Mouse (Mus musculus): Measurements from ENCODE around the gene Sept10.

Sept10 gene

DNA sequence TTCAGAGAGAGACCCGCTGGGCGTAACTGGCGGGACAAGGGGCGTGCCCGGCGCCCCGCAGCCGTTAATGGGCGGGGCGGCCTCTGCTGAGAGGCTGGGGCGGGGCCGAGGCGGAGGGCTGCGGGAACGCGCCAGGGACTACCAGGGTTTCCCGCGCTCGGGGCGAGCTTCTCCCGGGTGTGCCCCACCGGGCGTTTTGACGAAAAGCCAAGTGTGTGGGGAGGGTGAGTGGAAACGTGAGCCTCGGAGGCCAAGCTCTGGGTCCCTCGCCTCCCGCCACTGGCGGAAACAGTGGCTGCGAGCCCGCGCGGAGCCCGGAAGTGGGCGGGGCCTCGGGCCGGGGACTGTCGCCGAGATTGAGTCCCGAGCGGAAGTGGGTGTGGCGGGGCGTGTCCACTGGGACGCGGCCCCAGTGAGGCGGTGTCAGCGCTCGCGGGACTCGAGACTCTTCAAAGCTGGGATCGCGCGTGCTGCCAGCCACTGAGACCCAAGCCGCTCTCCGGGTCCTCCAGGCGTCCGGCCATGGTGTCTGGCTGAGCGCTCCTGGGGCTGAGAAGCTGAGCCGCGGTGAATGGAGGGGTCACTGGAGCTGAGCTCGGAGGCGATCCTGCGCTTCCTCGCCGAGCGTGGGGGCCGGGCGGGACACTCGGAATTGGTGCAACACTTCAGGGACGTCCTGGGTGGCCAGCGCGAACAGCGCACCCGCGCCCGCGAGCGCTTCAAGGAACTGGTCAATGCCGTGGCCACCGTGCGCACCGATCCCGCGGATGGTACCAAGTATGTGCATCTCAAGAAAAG lies at the start of gene Sept10, which contains the start of gene Sowahc:
Sept10 (minus strand) TSS at position 375 of the 798 bp plus-strand sequence.
Sowahc (plus strand) TSS at position 481 of the 798 bp plus-strand sequence.
- DNase-seq (ENCODE audit: low spot score): peak; percentile 78

GRCm38 (mm10) chr10:59268754-59269153 lies 47.1 kb upstream of the Sept10 start:
- DNase-seq (ENCODE audit: low spot score): no peak

DNA sequence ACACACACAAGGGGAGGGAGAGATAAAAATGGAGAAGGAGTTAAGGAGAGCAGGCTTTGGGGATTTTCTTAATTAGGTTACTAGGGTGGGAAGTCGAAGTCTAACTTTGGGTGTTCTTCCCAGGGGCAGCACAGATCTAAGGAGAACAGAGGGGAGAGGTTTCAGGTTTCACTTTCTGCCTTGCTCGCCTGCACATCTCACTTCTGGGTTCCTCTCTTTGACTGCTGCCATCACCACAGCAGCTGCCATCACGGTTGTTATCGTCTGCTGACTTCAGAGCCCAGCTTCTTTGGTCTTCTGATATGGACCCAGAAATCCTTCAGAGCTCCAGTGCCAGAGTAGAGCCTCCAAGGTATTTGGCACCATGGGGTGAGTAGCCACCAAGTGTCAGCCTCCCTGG lies 46.5 kb upstream of the Sept10 start:
- DNase-seq (ENCODE audit: low spot score): no peak

DNA sequence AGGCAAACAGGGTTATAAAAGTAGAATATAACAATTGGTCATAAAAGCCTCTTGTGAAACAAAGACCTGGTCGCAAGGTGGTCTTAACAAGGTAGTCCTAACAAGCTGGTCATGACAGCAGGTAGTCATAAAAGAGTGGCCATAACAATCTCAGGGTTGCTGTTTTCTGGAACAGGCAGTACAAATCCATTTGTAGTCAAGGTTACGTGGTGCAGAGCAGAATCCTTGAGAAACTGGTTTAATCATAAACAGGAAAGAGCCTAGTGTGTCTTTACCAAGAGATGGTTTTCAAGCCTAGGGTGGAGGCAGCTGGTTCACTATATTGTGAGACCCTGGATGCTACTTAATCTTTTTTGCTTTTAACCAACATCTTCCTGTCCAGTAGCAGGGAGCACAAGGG lies 45.6 kb upstream of the Sept10 start:
- DNase-seq (ENCODE audit: low spot score): no peak

DNA sequence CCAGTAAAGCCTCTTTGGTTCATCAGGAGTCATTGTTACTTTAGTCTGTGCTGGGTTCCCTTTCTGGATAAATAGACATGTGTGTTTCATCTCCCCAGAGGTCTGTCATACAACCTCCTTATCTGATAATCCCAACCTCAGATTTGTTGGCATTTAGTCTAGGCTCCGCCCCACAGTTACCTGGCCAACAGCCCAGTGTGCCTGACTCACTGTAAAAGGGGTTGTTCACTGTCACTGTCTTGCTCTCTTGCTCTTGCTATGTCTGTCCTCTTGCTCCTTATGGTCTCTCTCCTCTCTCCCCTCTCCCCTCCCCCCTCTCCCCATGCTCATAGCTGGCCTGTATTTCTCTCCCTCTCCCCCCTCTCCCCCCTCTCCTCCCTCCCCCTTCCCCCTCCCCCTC lies 44.5 kb upstream of the Sept10 start:
- no peak for DNase-seq (ENCODE audit: low spot score)

DNA sequence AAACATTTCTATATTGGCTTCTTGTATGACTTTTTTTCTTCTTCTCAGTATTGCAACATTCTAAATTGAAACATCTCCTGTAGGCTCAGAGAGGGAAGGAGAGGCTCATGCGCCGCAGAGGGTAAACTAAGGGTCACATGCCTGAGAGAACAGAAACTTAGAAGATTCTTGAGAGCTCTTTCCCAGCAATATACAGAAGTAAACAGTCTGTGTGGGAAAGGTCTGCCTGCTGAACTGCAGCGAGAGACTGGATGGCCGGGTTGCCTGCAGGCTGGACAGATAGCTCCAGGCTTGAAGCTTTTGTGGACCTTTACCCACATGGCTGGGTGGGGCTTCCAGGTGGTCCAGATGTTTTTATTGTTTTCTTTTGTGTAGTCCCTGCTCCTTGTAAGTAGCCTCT lies 44.0 kb upstream of the Sept10 start:
- DNase-seq (ENCODE audit: low spot score): no peak

DNA sequence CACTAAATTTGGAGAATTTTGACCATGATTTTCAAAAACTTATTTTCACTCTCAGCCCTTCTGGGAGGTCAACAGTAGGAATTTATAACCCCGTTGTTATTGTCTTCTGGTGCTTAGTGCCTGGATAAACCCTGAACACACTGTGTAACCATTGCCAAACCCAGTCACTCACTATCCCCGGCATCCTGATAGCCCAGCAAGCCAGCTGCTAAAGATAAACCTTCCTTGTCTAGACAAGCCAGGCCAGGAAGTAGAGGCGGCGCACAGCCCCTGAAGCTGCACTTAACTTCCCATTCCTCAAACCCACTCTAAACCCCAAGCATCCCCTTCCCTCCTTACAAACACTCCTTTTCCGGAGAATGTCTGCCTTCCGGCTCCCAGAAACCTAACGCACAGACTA lies 43.4 kb upstream of the Sept10 start:
- DNase-seq (ENCODE audit: low spot score): no peak

DNA sequence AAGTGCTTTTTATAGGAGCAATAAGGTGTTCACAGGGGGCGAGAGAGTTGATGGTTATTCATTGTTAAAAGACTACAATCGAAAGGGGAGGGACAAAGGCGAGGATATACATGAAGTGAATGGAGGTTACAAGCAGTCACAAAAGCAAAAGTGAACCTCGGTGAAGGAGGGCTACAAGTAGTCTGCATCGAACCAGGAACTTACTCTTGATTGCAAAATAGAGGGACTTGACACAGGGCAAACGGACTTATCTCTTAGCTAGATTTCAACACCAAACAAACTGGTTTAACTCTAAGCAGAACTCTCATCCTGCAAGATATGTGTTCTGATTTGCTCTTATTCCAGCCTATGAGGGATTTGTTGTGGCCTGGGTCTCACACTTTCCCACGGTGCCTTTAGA lies 41.3 kb upstream of the Sept10 start:
- DNase-seq (ENCODE audit: low spot score): no peak

DNA sequence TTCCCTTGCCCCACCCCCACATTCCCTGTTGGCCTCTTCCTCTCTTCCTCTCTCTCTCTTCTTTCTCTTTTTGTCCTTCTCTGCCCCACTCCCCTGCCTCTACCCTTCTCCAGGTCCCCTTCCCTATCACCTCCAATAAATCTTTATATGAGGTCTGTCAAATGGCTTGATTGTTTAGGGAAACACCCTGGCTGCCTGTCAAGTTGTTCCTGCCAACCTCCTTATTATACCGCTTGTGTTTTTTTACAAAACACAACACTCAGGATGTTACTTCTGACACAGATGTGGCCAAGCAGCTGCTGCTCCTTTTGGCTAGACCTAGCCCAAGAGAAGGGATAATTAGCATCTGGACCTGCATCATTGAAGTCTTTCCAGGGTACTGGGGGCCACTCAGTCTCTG lies 40.4 kb upstream of the Sept10 start:
- DNase-seq (ENCODE audit: low spot score): no peak

DNA sequence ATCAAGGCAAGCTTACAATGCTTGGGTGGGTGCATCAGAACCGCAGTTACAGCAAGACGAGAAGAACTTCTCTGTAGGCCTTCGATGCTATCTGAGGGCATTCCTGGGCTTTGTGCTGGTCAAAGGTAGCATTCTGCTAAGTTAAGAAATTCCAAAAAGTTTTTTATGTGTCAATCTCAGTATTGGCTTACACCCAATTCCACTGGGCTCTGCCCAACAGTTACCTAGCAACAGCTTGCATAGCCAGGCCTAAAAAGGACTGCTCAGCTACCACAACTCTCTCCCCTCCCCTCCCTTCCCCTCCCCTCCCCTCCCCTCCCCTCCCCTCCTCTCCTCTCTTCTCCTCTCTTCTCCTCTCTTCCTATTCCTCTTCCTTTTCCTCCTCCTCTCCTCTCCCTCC lies 40.0 kb upstream of the Sept10 start:
- no peak for DNase-seq (ENCODE audit: low spot score)

GRCm38 (mm10) chr10:59259572-59259971 lies 37.9 kb upstream of the Sept10 start:
- DNase-seq (ENCODE audit: low spot score): no peak

DNA sequence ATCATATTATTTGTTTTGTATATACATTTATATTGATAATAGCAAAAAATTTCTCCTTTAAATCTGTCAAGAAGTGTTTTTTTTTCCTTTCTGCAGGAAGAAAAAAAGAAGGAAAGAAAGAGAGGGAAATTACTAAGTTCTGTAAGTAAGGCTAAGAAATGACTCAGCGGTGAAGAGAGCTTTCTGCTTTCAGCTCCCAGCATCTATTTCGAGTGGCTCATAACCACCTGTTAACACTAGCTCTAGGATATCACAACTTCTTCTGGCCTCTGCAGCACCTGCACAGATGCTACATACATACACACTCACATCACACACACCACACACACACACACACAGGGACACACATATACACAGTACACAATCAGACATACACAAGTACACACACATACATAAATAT lies 34.9 kb upstream of the Sept10 start:
- no peak for DNase-seq (ENCODE audit: low spot score)

- DNase-seq (ENCODE audit: low spot score): no peak
Measured at GRCm38 (mm10) chr10:59253541-59254079, 32.0 kb upstream of the Sept10 start.

- no peak for DNase-seq (ENCODE audit: low spot score)
Measured at GRCm38 (mm10) chr10:59252396-59252795, 30.7 kb upstream of the Sept10 start.

GRCm38 (mm10) chr10:59251980-59252379 lies 30.3 kb upstream of the Sept10 start:
- no peak for DNase-seq (ENCODE audit: low spot score)

DNA sequence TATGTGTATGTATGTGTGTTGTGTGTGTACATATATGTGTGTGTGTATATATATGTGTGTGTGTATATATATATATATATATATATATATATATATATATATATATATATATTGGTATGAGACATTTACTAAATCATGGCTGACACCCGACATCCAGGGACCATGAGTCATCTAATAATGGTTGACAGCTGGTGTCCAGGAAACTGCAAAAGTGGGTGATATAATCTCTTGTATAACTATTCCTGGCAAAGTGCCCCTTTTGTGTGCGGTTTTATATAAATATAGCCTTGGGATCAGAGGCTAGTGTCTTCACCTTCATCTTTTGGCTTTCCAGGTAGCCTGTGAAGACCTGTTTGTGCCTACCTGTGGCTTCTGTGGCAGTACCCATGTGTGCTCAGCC lies 29.0 kb upstream of the Sept10 start:
- DNase-seq (ENCODE audit: low spot score): no peak

DNA sequence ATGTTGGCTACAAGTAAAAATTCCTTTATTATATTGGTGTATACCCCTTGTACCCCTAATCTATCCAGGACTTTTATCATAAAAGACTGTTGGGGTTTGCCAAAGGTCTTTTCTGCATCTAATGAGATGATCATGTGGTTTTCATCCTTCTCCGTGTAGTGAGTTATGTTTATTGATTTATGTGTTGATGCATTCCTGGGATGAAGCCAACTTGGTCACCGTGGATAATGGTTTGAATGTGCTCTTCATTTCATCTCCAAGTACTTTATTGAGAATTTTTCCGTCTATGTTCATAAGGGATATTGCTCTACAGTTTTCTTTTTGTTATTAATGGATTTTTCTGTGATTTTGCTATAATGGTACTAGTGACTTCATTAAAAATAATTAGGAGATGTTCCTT lies 27.9 kb upstream of the Sept10 start:
- DNase-seq (ENCODE audit: low spot score): no peak

GRCm38 (mm10) chr10:59241141-59241541 lies 19.5 kb upstream of the Sept10 start:
- no peak for DNase-seq (ENCODE audit: low spot score)

DNA sequence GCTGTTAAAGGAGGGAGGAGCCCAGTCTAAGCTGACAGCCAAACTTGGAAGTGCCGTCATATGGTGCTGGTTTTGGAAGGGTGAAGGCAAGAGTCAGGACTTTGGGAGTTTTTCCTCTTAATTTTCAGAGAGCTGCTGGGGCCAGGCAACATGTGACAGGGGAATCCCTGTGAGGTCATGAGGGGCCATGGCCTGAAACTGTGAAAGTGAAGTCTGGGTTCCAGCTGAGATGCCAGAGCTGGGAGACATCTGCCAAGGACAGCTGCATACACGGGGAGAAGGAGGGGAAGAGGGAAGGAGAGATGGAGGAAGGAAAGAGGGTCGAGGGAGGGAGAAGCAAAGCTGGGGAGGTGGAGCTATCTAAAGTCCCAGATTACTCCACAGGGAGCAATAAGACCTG lies 16.1 kb upstream of the Sept10 start:
- no peak for DNase-seq (ENCODE audit: low spot score)

- no peak for DNase-seq (ENCODE audit: low spot score)
Measured at GRCm38 (mm10) chr10:59236486-59236885, 14.8 kb upstream of the Sept10 start.

GRCm38 (mm10) chr10:59235847-59236246 lies 14.2 kb upstream of the Sept10 start:
- no peak for DNase-seq (ENCODE audit: low spot score)

DNA sequence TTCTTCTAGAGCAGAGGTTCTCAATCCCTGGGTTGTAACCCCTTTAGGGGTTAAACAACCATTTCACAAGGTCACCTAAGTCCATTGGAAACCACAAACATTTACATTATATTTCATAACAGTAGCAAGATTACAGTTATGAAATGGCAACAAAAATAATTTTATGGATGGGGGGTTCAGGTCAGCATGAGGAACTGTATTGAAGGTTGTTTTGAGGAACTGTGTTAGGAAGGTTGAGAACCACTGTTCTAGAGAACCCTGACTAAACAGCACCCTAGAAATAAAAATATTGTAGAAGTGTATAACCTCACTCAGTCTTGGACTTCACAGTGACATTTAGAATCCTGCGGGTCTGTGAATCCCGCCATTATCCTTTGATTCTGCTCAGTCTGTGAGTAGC lies 13.6 kb upstream of the Sept10 start:
- no peak for DNase-seq (ENCODE audit: low spot score)

GRCm38 (mm10) chr10:59229205-59229820 lies 7.7 kb upstream of the Sept10 start:
- no peak for DNase-seq (ENCODE audit: low spot score)
